Mouse (Mus musculus): Measurements from ENCODE around the gene Mboat1.

- TF ChIP-seq EP300 (optimal IDR thresholded peaks at IDR 0.05) (no peak), CTCF (IDR thresholded peaks at IDR 0.05; ENCODE audit: low read depth) (no peak)
These were observed 49.7 kb downstream of the Mboat1 start for GRCm38 (mm10) chr13:30185959-30186358.
